Mouse (Mus musculus): ENCODE measurements around the gene Lmntd2. TPM values are rescaled to one million over a fixed set of nuclear protein-coding genes. Genes with fewer than 3 reads are reported as not detected.

Gene Lmntd2
- polyA plus RNA-seq, 1 experiment, result 8.1 TPM

DNA sequence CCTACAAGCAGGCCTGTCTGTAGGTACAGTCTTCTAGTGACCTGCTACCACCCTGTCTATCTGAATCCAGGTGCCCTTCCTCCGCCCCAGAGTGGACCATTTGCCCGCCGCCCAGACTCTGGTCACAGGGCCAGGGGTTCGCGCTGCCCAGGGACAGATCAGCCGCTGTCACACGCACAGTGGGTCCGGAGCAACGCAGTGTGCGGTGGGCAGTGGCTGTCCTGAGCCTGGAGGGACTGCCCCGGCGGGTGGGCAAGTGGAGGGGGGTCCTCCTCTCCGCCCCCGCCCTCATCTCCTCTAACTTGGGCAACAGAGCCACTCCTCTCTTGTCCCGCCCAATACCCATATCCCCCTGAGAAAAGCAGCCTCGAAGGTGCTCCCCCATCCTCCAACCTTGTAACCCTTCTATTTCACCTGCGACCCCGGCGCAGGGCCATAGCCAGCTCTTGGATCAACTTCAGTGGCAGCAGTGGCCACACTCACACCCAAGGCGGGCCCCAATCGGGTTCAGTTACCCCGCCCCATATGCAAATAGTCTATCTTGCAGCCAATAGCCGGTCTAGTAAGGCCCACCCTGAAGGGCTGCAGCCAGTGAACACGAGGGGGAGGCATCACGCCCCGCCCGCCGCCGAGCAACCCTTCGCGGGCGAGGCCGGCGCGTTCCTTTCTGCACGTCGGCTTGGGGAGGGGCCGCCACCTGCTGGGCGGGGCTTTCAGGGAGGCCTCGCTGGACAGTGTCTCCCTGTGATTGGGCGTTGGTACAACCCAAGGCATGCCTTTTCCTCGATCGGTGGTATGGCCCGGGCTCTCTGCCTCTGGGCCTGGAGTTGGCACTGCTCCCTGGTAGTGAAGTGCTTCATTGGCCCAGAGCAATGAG lies 7.6 kb upstream of the Lmntd2 start:
- peak overlapping the region; percentile 46 for H3K4me3 ChIP-seq (ENCODE audit: low read depth, low read length)
- 12% methylated on average over 44 of the region's 44 CpGs for WGBS
- peak overlapping the region; percentile 7 for H3K27ac ChIP-seq (ENCODE audit: insufficient read depth, low read depth, low read length)
- peaks cover 36% of the 10 kb centered on the region for H3K4me1 ChIP-seq (ENCODE audit: control insufficient read depth, insufficient read depth, insufficient read length, low read length)
- TF ChIP-seq POLR2A (IDR thresholded peaks at IDR 0.05; ENCODE audit: low read depth, low read length) (no peak), CTCF (IDR thresholded peaks at IDR 0.05; ENCODE audit: extremely low read depth, insufficient read length, insufficient replicate concordance, low read depth, low read length) (no peak)
- no peaks in the 10 kb centered on the region for H3K27me3 ChIP-seq (ENCODE audit: control insufficient read depth, insufficient read depth, low read length)
- H3K36me3 ChIP-seq (ENCODE audit: control insufficient read depth, insufficient read depth, low read length), result peaks cover 21% of the 10 kb centered on the region

DNA sequence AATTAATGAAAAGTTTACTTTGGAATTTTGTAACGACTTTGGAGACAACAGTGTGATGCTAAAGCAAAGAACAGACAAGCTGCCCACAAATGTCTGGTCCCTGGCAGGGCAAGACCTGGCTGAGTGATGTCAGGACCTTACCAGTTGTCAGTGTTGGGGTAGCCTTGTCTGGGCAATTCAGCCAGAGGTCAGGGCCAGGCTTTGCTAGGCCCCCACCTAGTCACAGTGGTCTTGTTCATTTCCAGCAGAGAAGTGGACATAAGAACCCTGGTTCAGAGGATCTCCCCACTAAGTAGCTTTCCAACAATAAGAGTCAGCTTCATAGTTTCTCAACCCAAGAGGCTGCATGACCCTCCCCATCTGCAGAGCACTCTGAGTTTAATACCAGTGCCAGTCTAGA lies 6.5 kb upstream of the Lmntd2 start:
- H3K4me1 ChIP-seq (ENCODE audit: control insufficient read depth, insufficient read depth, insufficient read length, low read length), result peaks cover 36% of the 10 kb centered on the region
- no peaks in the 10 kb centered on the region for H3K27me3 ChIP-seq (ENCODE audit: control insufficient read depth, insufficient read depth, low read length)
- no peak for TF ChIP-seq POLR2A (IDR thresholded peaks at IDR 0.05; ENCODE audit: low read depth, low read length)
- TF ChIP-seq CTCF (IDR thresholded peaks at IDR 0.05; ENCODE audit: extremely low read depth, insufficient read length, insufficient replicate concordance, low read depth, low read length), result no peak
- peaks cover 21% of the 10 kb centered on the region for H3K36me3 ChIP-seq (ENCODE audit: control insufficient read depth, insufficient read depth, low read length)
- H3K27ac ChIP-seq (ENCODE audit: insufficient read depth, low read depth, low read length), result no peak overlapping the region
- WGBS, result 59% methylated on average over 1 of the region's 1 CpGs
- H3K4me3 ChIP-seq (ENCODE audit: low read depth, low read length), result no peak overlapping the region

DNA sequence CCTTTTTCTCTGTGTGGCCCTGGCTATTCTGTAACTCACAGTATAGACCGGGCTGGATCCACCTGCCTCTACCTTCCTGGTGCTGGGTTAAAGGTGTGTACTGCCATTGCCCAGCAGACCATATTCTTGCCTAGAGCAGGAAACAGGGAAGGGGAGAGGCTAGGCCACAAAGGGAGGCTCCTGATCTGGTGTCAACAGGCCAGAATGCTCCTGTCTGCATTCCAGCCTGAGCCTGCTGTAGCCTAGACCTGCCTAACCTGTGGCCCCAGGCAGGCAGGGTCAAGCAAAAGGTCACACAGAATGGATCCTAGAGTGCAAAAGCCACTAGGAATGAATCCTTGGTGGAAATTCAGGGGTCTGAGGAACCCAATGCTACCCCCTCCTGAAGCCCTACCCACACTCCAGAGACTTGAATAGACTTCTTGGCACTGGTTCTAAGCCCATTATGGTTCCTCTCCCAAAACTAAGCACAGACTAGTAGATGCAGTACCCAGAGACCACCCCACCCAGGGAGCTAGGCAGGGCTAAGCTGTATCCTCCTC lies 5.7 kb upstream of the Lmntd2 start:
- H3K4me1 ChIP-seq (ENCODE audit: control insufficient read depth, insufficient read depth, insufficient read length, low read length), result peaks cover 42% of the 10 kb centered on the region
- no peak overlapping the region for H3K4me3 ChIP-seq (ENCODE audit: low read depth, low read length)
- TF ChIP-seq CTCF (IDR thresholded peaks at IDR 0.05; ENCODE audit: extremely low read depth, insufficient read length, insufficient replicate concordance, low read depth, low read length) (no peak), POLR2A (IDR thresholded peaks at IDR 0.05; ENCODE audit: low read depth, low read length) (no peak)
- H3K36me3 ChIP-seq (ENCODE audit: control insufficient read depth, insufficient read depth, low read length), result peaks cover 21% of the 10 kb centered on the region
- WGBS, result 43% methylated on average over 1 of the region's 1 CpGs
- no peak overlapping the region for H3K27ac ChIP-seq (ENCODE audit: insufficient read depth, low read depth, low read length)
- H3K27me3 ChIP-seq (ENCODE audit: control insufficient read depth, insufficient read depth, low read length), result no peaks in the 10 kb centered on the region

DNA sequence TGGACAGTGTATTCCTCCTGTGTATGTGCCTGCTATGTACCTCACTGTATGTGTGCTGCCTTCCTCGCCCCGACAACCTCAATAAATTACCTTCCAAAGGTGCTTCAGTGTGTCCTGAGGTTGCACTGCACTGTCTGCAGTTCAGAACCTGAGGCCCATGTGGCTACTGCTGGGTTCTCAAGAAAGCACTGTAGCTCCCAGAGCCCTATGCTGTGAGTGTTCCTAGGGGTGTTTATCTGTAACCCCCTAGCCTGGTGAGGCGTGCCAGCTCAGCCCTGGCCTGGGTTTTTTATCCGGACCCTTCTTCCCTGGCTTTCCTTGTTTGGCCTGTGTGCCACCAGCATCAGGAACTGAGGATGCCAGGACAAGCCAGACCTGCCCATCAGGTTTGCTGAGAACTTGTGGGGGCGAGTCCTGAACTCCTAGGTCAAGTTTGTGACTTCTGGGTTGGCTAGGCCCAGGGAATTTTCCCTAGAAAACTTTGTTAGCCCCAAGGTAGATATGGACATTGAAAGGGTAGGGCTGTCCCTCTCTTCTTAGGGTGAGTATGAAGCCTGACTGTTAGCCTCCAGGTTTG lies 4.8 kb upstream of the Lmntd2 start:
- no peak overlapping the region for H3K27ac ChIP-seq (ENCODE audit: insufficient read depth, low read depth, low read length)
- peaks cover 42% of the 10 kb centered on the region for H3K4me1 ChIP-seq (ENCODE audit: control insufficient read depth, insufficient read depth, insufficient read length, low read length)
- no peaks in the 10 kb centered on the region for H3K27me3 ChIP-seq (ENCODE audit: control insufficient read depth, insufficient read depth, low read length)
- TF ChIP-seq POLR2A (IDR thresholded peaks at IDR 0.05; ENCODE audit: low read depth, low read length) (no peak), CTCF (IDR thresholded peaks at IDR 0.05; ENCODE audit: extremely low read depth, insufficient read length, insufficient replicate concordance, low read depth, low read length) (no peak)
- peaks cover 21% of the 10 kb centered on the region for H3K36me3 ChIP-seq (ENCODE audit: control insufficient read depth, insufficient read depth, low read length)
- no peak overlapping the region for H3K4me3 ChIP-seq (ENCODE audit: low read depth, low read length)
- 58% methylated on average over 5 of the region's 5 CpGs for WGBS

DNA sequence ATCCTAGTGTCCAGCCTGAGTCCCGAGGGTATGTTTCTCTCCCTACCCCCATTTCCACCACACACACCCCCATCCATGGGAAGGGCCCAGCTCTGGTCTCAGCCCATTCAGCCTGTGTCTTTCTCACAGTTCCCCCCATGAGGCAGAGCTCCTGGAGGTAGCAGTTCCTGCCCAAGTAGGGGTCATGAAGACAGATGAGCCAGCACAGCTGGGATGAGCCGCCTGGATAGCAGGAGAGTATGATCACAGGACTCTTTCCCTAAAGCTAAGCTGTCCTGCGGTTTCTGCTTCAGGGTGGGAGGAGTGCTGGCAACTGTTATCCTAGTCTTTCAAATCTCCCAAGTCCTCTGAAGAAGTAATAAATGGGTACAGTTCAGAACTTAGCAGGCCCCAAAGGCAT lies 4.3 kb upstream of the Lmntd2 start:
- no peaks in the 10 kb centered on the region for H3K27me3 ChIP-seq (ENCODE audit: control insufficient read depth, insufficient read depth, low read length)
- WGBS, result 52% methylated on average over 3 of the region's 3 CpGs
- peaks cover 21% of the 10 kb centered on the region for H3K36me3 ChIP-seq (ENCODE audit: control insufficient read depth, insufficient read depth, low read length)
- TF ChIP-seq CTCF (IDR thresholded peaks at IDR 0.05; ENCODE audit: extremely low read depth, insufficient read length, insufficient replicate concordance, low read depth, low read length), result no peak
- TF ChIP-seq POLR2A (IDR thresholded peaks at IDR 0.05; ENCODE audit: low read depth, low read length), result no peak
- peaks cover 42% of the 10 kb centered on the region for H3K4me1 ChIP-seq (ENCODE audit: control insufficient read depth, insufficient read depth, insufficient read length, low read length)
- H3K4me3 ChIP-seq (ENCODE audit: low read depth, low read length), result 0 out of 2 replicates have a peak overlapping the region, but pooled peaks have one; percentile 3
- H3K27ac ChIP-seq (ENCODE audit: insufficient read depth, low read depth, low read length), result no peak overlapping the region

DNA sequence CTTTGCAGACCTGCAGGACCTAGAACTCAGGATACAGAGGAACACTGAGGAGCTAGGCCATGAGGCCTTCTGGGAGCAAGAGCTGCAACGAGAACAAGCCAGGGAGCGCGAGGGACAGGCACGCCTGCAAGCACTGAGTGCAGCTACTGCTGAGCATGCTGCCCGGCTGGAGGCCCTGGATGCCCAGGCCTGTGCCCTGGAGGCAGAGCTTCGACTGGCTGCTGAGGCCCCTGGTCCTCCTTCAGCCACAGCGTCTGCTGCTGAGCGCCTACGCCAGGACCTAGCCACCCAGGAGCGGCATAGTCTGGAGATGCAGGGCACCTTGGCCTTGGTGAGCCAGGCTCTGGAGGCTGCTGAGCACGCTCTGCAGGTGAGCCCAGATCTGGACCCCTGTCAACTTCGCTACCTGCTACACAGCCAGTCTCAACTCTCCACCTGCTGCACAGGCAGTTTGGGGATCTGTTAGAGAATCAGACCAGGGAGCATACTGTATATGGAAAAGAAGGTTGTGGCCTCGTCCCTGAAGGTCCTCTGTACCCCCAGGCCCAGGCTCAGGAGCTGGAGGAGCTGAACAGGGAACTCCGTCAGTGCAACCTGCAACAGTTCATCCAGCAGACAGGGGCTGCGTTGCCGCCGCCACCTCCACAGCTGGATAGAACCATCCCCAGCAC lies 3.6 kb upstream of the Lmntd2 start:
- TF ChIP-seq CTCF (IDR thresholded peaks at IDR 0.05; ENCODE audit: extremely low read depth, insufficient read length, insufficient replicate concordance, low read depth, low read length) (no peak), POLR2A (IDR thresholded peaks at IDR 0.05; ENCODE audit: low read depth, low read length) (no peak)
- H3K27ac ChIP-seq (ENCODE audit: insufficient read depth, low read depth, low read length), result peak overlapping the region; percentile 89
- peaks cover 38% of the 10 kb centered on the region for H3K4me1 ChIP-seq (ENCODE audit: control insufficient read depth, insufficient read depth, insufficient read length, low read length)
- H3K4me3 ChIP-seq (ENCODE audit: low read depth, low read length), result peak overlapping the region; percentile 71
- H3K36me3 ChIP-seq (ENCODE audit: control insufficient read depth, insufficient read depth, low read length), result peaks cover 21% of the 10 kb centered on the region
- 84% methylated on average over 17 of the region's 17 CpGs for WGBS
- H3K27me3 ChIP-seq (ENCODE audit: control insufficient read depth, insufficient read depth, low read length), result no peaks in the 10 kb centered on the region

Data from small intestine, adult 2 months (tissue).